Mouse (Mus musculus): ENCODE results near the gene Snx29.

- TF ChIP-seq POLR2A (IDR thresholded peaks at IDR 0.05; ENCODE audit: borderline replicate concordance, low read depth, low read length) (no peak), CTCF (IDR thresholded peaks at IDR 0.05; ENCODE audit: low read depth, low read length) (no peak)
Observed at GRCm38 (mm10) chr16:11801960-11802539, 479.3 kb downstream of the Snx29 start.
